Mouse (Mus musculus) myocyte (in vitro differentiated cells): ENCODE data around the gene Aff1.

ENCODE experiments used
- MAX ChIP-seq: IDR thresholded peaks from one replicate; pipeline ENCODE4 v1.6.1; 2011; ENCODE audit warnings: low read depth, mild to moderate bottlenecking, control low read depth
- MYOG ChIP-seq, 3 experiments: IDR thresholded peaks; one replicate each; pipeline ENCODE4 v1.6.1; 2011; ENCODE audit warnings: control low read depth in 2 of 3, low read depth in 2 of 3, mild to moderate bottlenecking in 2 of 3; ENCODE audit not compliant: insufficient read length in 2 of 3, control insufficient read depth in 1 of 3, insufficient read depth in 1 of 3
- POLR2A ChIP-seq: IDR thresholded peaks from one replicate; pipeline ENCODE4 v1.6.1; 2011; ENCODE audit warnings: low read depth, mild to moderate bottlenecking, control low read depth, moderate library complexity; ENCODE audit not compliant: insufficient read length
- POLR2AphosphoS2 ChIP-seq: IDR thresholded peaks from one replicate; pipeline ENCODE4 v1.6.1; 2011; ENCODE audit warnings: low read depth, control low read depth; ENCODE audit not compliant: insufficient read length
- SRF ChIP-seq: IDR thresholded peaks from one replicate; pipeline ENCODE4 v1.6.1; 2011; ENCODE audit warnings: low read depth; ENCODE audit not compliant: control insufficient read depth, insufficient read length
- TCF12 ChIP-seq: IDR thresholded peaks from one replicate; pipeline ENCODE4 v1.6.1; 2011; ENCODE audit warnings: mild to moderate bottlenecking, control low read depth; ENCODE audit not compliant: poor library complexity, insufficient read depth, severe bottlenecking
- USF1 ChIP-seq: IDR thresholded peaks from one replicate; pipeline ENCODE4 v1.6.1; 2011; ENCODE audit warnings: low read depth, mild to moderate bottlenecking, control low read depth, moderate library complexity

GRCm38 (mm10) chr5:103711886-103712285, 19.7 kb downstream of the Aff1 start:
- no peak for TF ChIP-seq MAX
- TF ChIP-seq SRF = no peak
- TF ChIP-seq POLR2A = no peak
- no peak for TF ChIP-seq USF1
- TF ChIP-seq MYOG (IDR thresholded peaks at IDR 0.05; ENCODE audit: control insufficient read depth in 1 of 3, insufficient read depth in 1 of 3, insufficient read length in 2 of 3, low read depth in 2 of 3) = no peak
- no peak for TF ChIP-seq TCF12
- no peak for TF ChIP-seq POLR2AphosphoS2
